Mouse (Mus musculus): Measurements from ENCODE around the gene Clrn1. TPM values are rescaled to one million over a fixed set of nuclear protein-coding genes. Genes with fewer than 3 reads are reported as not detected.

Clrn1 gene
- 0.39 TPM in 1 of 2 replicates, not detected in the other for polyA plus RNA-seq (2012; rRNA removed)

- Histone ChIP-seq H3K27me3 (ENCODE audit: control insufficient read depth, insufficient read depth, low read length) (no peaks in the 10 kb centered on the region), H3K27ac (ENCODE audit: control insufficient read depth, insufficient read depth, low read length) (no peak within 1 kb of the TSS), H3K4me3 (ENCODE audit: control insufficient read depth, insufficient read depth, low read length) (no peak within 1 kb of the TSS), H3K4me1 (replicated peaks; ENCODE audit: control insufficient read depth, insufficient read depth, low read length) (no peaks in the 10 kb centered on the region), H3K36me3 (ENCODE audit: control insufficient read depth, insufficient read depth, low read length) (no peaks in the 10 kb centered on the region)
- TF ChIP-seq POLR2A (IDR thresholded peaks at IDR 0.05; ENCODE audit: control insufficient read depth, extremely low read depth, insufficient read depth, low read length, poor library complexity) (no peak), CTCF (IDR thresholded peaks at IDR 0.05; ENCODE audit: borderline replicate concordance, control insufficient read depth, extremely low read depth, insufficient read depth, low read length, poor library complexity) (no peak)
- WGBS = 86% methylated on average over 20 of the region's 20 CpGs
- no peak for DNase-seq
These were observed at the start of gene Clrn1 for GRCm38 (mm10) chr3:58884801-58885573. Clrn1 (minus strand) TSS chr3:58885340.

DNA sequence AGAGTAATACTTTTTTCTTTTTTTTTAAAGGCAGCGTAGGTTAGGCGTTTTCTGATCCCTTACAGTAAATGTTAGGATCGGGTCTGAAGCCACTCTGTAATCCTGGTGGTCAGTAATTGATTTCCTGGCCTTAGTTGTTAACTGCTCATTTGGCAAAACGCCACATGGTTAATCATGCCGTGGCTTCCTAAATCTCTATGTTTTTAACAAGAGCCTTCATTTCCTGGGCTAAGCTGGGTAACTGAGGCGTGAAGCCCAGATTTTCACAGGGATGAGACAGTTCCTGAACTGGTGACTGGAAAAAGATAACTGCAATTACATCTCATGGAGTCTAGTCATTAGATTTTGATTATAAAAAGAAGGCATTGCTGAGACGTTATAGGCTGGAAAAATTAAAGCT, 38.9 kb upstream of the Clrn1 start:
- WGBS = 83% methylated on average over 7 of the region's 7 CpGs
- TF ChIP-seq CTCF (IDR thresholded peaks at IDR 0.05; ENCODE audit: borderline replicate concordance, control insufficient read depth, extremely low read depth, insufficient read depth, low read length, poor library complexity) (no peak), POLR2A (IDR thresholded peaks at IDR 0.05; ENCODE audit: control insufficient read depth, extremely low read depth, insufficient read depth, low read length, poor library complexity) (no peak)
- Histone ChIP-seq H3K36me3 (ENCODE audit: control insufficient read depth, insufficient read depth, low read length) (no peaks in the 10 kb centered on the region), H3K27ac (ENCODE audit: control insufficient read depth, insufficient read depth, low read length) (no peak overlapping the region), H3K4me1 (replicated peaks; ENCODE audit: control insufficient read depth, insufficient read depth, low read length) (no peaks in the 10 kb centered on the region; the same call in 1 of the 2 replicates), H3K4me3 (ENCODE audit: control insufficient read depth, insufficient read depth, low read length) (no peak overlapping the region), H3K27me3 (ENCODE audit: control insufficient read depth, insufficient read depth, low read length) (no peaks in the 10 kb centered on the region)
- no peak for DNase-seq

DNA sequence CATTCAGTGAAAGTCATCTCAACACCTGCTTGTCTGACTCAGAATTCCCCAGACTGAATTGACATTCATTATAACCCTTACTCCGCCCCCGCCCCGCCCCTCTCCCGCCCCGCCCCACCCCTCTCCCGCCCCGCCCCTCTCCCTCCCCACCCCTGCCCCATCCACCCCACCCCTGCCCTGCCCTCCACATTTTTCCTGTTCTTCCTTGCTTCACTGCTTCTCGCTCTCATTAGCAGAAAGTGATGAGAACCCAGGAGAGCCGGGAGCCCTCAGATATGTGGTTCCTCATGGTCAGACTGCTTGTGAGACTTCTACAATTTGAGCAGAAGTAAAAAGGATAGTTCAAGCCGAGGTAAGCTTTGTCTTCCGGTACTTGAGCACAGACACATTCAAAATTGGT, 38.0 kb upstream of the Clrn1 start:
- Histone ChIP-seq H3K27me3 (ENCODE audit: control insufficient read depth, insufficient read depth, low read length) (no peaks in the 10 kb centered on the region), H3K36me3 (ENCODE audit: control insufficient read depth, insufficient read depth, low read length) (no peaks in the 10 kb centered on the region), H3K27ac (ENCODE audit: control insufficient read depth, insufficient read depth, low read length) (no peak overlapping the region), H3K4me3 (ENCODE audit: control insufficient read depth, insufficient read depth, low read length) (no peak overlapping the region), H3K4me1 (replicated peaks; ENCODE audit: control insufficient read depth, insufficient read depth, low read length) (no peaks in the 10 kb centered on the region; the same call in 1 of the 2 replicates)
- TF ChIP-seq CTCF (IDR thresholded peaks at IDR 0.05; ENCODE audit: borderline replicate concordance, control insufficient read depth, extremely low read depth, insufficient read depth, low read length, poor library complexity) = no peak
- TF ChIP-seq POLR2A (IDR thresholded peaks at IDR 0.05; ENCODE audit: control insufficient read depth, extremely low read depth, insufficient read depth, low read length, poor library complexity) = no peak
- 80% methylated on average over 9 of the region's 11 CpGs for WGBS
- no peak for DNase-seq

GRCm38 (mm10) chr3:58922636-58923035, 37.5 kb upstream of the Clrn1 start:
- no peak for DNase-seq
- no peaks in the 10 kb centered on the region for H3K36me3 ChIP-seq (ENCODE audit: control insufficient read depth, insufficient read depth, low read length)
- 92% methylated on average over 7 of the region's 7 CpGs for WGBS
- no peaks in the 10 kb centered on the region; the same call in 1 of the 2 replicates for H3K4me1 ChIP-seq (replicated peaks; ENCODE audit: control insufficient read depth, insufficient read depth, low read length)
- H3K27ac ChIP-seq (ENCODE audit: control insufficient read depth, insufficient read depth, low read length) = no peak overlapping the region
- H3K4me3 ChIP-seq (ENCODE audit: control insufficient read depth, insufficient read depth, low read length) = no peak overlapping the region
- TF ChIP-seq POLR2A (IDR thresholded peaks at IDR 0.05; ENCODE audit: control insufficient read depth, extremely low read depth, insufficient read depth, low read length, poor library complexity) = no peak
- no peak for TF ChIP-seq CTCF (IDR thresholded peaks at IDR 0.05; ENCODE audit: borderline replicate concordance, control insufficient read depth, extremely low read depth, insufficient read depth, low read length, poor library complexity)
- H3K27me3 ChIP-seq (ENCODE audit: control insufficient read depth, insufficient read depth, low read length) = no peaks in the 10 kb centered on the region

GRCm38 (mm10) chr3:58921316-58921715, 36.2 kb upstream of the Clrn1 start:
- 43% methylated on average over 5 of the region's 5 CpGs for WGBS
- H3K27me3 ChIP-seq (ENCODE audit: control insufficient read depth, insufficient read depth, low read length) = no peaks in the 10 kb centered on the region
- H3K4me3 ChIP-seq (ENCODE audit: control insufficient read depth, insufficient read depth, low read length) = no peak overlapping the region
- TF ChIP-seq CTCF (IDR thresholded peaks at IDR 0.05; ENCODE audit: borderline replicate concordance, control insufficient read depth, extremely low read depth, insufficient read depth, low read length, poor library complexity) (no peak), POLR2A (IDR thresholded peaks at IDR 0.05; ENCODE audit: control insufficient read depth, extremely low read depth, insufficient read depth, low read length, poor library complexity) (no peak)
- no peak overlapping the region for H3K27ac ChIP-seq (ENCODE audit: control insufficient read depth, insufficient read depth, low read length)
- no peaks in the 10 kb centered on the region; the same call in 1 of the 2 replicates for H3K4me1 ChIP-seq (replicated peaks; ENCODE audit: control insufficient read depth, insufficient read depth, low read length)
- DNase-seq = no peak
- no peaks in the 10 kb centered on the region for H3K36me3 ChIP-seq (ENCODE audit: control insufficient read depth, insufficient read depth, low read length)

DNA sequence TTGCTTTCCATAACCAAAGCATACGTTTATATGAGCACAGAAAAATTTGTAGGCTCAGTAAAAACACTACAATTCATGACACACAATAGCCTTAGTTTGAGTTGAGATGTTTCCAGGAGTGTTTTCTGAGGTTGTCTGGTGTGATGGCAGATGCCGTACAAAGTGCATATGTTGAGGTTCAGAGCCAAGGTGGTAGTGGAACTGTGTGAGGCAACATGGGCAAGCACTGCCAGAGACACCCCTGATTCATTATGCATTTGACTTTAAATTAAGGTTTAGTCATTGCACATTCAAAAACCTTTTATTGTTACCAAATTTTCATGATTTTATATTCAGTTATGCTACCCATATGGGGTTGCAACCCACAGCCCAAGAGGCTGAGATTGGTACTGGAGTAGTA, 19.5 kb upstream of the Clrn1 start:
- WGBS = 95% methylated on average over 2 of the region's 2 CpGs
- no peaks in the 10 kb centered on the region for H3K4me1 ChIP-seq (replicated peaks; ENCODE audit: control insufficient read depth, insufficient read depth, low read length)
- TF ChIP-seq CTCF (IDR thresholded peaks at IDR 0.05; ENCODE audit: borderline replicate concordance, control insufficient read depth, extremely low read depth, insufficient read depth, low read length, poor library complexity) (no peak), POLR2A (IDR thresholded peaks at IDR 0.05; ENCODE audit: control insufficient read depth, extremely low read depth, insufficient read depth, low read length, poor library complexity) (no peak)
- no peak overlapping the region for H3K4me3 ChIP-seq (ENCODE audit: control insufficient read depth, insufficient read depth, low read length)
- H3K27me3 ChIP-seq (ENCODE audit: control insufficient read depth, insufficient read depth, low read length) = no peaks in the 10 kb centered on the region
- H3K36me3 ChIP-seq (ENCODE audit: control insufficient read depth, insufficient read depth, low read length) = no peaks in the 10 kb centered on the region
- no peak overlapping the region for H3K27ac ChIP-seq (ENCODE audit: control insufficient read depth, insufficient read depth, low read length)
- DNase-seq = no peak

Measured in thymus, adult 2 months (tissue).